Mouse (Mus musculus) lung, postnatal 36 days (tissue): Measurements from ENCODE around the gene Cdk7.

Experiments
- DNase-seq: peaks from one replicate; pipeline ENCODE4 v3.0.0; 2022; ENCODE audit warnings: mixed read lengths

The Cdk7 gene

GRCm38 (mm10) chr13:100725194-100725593 lies 5.5 kb downstream of the Cdk7 start:
- no peak for DNase-seq

GRCm38 (mm10) chr13:100724051-100724754 lies 6.5 kb downstream of the Cdk7 start:
- no peak for DNase-seq

DNA sequence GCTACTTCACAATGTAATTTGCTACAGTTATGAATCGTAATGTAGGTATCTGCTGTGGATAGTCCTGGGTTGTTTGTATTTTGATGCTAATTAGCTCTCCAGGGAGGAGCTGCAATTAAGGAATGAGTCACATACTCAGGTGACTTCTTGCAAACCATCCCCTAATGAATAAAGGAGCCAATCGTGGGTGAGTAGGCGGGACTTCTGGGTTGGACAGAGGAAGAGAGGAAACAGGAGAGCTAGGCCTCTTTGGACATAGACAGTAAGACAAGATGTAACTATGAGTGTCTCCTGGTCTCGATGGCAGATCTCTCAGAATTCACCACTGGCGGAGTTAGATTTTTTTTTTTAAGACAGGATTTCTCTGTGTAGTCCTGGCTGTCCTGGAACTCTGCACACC lies 9.1 kb downstream of the Cdk7 start:
- no peak for DNase-seq

- no peak for DNase-seq
Observed at GRCm38 (mm10) chr13:100715467-100715866, 15.3 kb downstream of the Cdk7 start.

GRCm38 (mm10) chr13:100706206-100706605 lies 24.5 kb downstream of the Cdk7 start:
- no peak for DNase-seq

GRCm38 (mm10) chr13:100703468-100703867 lies 27.3 kb downstream of the Cdk7 start:
- no peak for DNase-seq

- DNase-seq = no peak
Observed at GRCm38 (mm10) chr13:100698866-100699265, 31.9 kb downstream of the Cdk7 start.

DNA sequence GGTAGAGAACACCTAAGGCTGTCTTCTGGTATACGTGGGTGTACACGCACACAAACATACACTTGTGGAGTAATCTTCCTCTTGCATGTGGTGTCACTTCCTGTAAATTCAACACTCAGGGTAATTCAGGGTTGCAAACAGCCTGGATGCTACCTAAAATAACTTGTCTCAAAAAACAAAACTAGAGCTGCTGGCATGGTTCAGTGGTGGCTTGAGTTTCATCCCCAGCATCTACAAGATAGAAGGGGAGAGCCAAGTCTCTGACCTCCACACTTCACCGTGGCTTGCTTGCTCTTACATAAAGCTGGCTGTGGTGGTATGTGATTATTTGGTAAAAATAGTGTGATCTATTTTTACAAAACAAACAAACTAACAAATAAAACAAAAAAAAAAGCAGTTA lies 33.2 kb downstream of the Cdk7 start:
- no peak for DNase-seq

GRCm38 (mm10) chr13:100687513-100687912 lies 43.2 kb downstream of the Cdk7 start:
- DNase-seq = no peak

DNA sequence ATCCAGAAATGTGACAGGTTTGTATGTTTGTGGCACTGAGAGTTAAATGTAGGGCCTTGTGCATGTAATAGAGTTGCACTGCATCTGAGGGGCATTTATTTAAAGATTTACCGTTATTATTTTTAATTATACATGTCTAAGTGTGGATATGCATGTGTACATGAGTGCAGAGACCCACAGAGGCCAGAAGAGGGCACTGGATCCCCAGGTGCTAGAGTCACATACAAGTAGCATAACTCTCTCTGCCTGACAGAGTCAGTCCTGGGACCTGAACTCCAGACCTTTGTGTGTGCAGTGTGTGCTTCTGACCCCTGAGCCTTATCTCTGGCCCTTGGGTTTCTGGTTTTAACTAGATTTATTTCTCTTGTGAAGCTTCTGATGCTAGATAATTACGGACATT lies 46.4 kb downstream of the Cdk7 start:
- no peak for DNase-seq

DNA sequence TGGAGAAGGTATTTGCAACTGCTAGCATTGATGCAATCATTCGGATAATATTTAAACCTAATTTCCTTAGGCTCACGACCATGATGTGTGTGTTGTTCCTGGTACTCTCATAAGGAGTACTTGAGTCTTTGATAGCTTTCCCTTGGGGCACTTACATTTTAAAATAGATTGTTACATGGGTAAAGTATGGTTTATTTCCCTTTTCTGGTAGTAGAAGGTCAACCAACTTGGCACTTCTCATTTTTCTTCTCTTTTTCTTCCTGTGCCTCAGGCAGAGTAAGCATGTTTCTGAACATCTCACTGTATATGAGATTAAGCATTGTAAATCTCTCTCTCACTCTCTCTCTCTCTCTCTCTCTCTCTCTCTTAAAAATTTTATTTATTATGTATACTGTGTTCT lies 47.9 kb downstream of the Cdk7 start:
- DNase-seq = no peak

DNA sequence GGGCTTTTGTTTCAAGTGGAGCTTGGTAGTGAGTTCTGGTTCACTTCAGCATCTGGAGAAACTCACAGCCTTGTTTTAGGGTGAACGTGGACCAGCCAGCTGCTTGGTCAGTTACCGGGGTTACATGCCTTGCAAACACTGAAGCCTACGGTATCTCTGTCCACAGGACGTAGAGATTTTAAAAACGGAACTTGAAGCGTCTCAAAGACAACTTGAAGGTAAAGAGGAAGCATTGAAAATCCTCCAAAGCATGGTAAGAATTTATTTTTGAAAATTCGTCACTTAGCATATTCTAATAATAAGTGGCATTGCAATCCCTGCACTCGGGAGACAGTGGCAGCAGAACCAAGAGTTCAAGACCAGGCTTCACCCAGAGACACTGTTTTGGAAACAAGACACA lies 49.1 kb downstream of the Cdk7 start:
- DNase-seq = no peak

- peak; percentile 32 for DNase-seq
Observed at GRCm38 (mm10) chr13:100675936-100676635, 54.7 kb downstream of the Cdk7 start.

DNA sequence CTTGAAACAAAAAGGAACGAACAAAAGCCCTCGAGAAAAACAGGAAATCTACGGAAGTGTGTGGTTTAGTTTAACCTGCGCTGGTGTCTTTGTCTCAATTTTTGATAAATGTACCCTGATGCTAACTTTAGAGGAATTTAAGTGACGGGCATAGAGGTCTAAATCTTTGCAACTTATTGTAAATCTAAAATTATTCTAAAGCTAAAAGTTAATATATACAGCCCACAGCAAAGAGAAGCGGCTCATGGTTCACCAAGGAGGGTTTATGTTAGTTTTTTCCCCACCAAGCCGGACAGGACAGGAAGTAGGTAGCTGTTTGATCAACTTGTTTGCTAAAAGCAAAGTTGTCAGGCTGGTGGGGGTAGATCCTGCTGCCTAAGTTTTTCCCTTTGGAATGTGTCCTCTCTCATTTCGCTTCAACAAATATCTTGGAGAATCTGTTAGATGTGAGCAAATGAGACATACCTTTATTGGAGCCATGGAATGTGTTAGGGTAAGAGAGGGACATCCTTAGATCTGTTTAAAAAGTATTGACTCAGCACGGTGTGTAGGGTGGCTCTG lies 60.5 kb downstream of the Cdk7 start:
- DNase-seq = no peak

DNA sequence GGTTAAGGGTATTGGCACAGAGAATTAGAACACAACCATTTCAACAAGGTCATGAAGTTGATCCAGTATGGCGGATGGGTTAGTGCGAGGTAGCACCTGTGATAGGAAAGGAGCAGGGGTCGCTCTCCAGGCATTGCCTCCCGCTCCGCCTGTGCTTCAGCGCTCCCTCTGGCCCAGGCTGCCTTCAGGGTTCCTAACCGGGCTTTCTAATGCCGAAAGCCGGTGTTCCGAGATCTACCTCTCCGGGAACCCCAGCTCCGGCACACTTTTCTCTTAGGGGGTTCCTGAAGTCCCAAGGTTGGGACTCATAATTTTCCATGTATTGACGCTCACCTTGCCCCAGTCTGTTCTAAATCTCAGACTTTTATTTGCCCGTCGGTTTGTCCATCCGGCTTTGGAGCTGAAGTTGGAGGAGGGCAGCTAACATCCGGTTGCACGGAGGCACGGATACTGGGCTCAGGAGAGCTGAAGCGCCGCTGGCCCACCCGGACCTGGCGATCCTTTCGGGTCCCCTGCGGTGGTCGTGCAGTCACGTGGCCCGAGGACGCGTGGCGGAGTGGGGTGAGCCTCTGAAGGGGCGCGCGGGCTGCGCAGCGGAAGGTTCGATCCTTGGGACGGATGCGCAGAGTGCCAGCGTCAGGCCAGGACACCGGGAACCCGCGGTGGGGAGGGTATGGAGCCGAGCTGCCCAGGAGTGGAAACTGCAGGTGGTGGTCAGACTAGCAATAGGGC lies 61.3 kb downstream of the Cdk7 start, which contains the start of gene Ccdc125:
Gene Ccdc125, plus strand, starts transcription at position 427 of the 732 bp plus-strand sequence.
- peak; percentile 36 for DNase-seq

GRCm38 (mm10) chr13:100659864-100660456 lies 70.8 kb downstream of the Cdk7 start:
- DNase-seq = peak; percentile 70

DNA sequence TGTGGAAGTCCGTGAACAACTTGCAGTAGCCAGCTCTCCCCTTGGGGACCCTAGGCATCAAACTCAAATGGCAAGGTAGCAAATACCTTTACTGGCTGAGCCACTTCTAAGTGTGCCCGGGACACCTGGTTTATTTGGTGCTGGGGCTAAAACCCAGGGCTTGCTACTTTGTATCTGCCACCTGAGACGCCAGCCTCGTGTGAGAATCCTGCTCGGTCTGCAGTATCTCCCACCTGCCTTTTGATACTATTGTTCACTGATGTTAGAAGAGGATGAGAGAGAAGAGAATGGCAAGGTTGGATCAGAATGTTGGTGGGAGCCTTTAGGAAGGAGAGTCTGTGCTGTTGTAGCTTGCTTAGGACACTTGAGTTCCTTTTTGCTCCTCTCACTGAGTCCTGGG lies 72.6 kb downstream of the Cdk7 start:
- no peak for DNase-seq
